Mouse (Mus musculus): ENCODE data around the gene Cacng3. TPM values are rescaled to one million over a fixed set of nuclear protein-coding genes. Genes with fewer than 3 reads are reported as not detected.

Cacng3 gene
- not detected for polyA plus RNA-seq (2014; fragmentation: Illumina TruSeq; extraction: RNeasy Lipid Tissue Mini Kit (QIAGEN cat#74804); ENCODE audit: low read depth, low replicate concordance)

DNA sequence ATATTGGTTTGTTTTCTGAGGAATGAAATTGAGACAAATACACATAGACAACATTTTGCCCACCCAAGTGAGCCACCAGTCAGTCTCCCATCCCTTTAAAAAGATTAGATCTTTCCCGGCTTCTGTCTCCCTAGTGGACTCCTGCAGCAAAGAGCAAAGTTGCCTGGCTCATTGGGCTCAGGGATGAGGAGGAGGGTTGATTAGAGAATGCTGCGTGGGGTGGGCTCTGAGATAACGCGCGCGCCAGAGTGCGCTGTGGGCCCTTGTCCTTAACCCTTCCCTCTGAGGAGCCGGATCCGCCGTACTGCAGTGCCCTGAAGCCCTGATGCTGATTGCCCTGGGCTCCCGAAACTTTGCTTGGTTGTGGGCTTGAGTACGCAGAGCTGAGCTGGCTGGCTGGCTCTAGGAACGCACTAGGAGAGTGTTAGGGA, at the start of gene Cacng3:
Gene Cacng3, plus strand, starts transcription at position 51 of the 431 bp plus-strand sequence.

